Mouse (Mus musculus) mouse trophoblast stem cell (cell line): ENCODE measurements around the gene Cd180.
"Not testable (repeated sequence)": the region's sequence is repeated elsewhere in the genome, so short reads cannot be mapped to it uniquely, and the experiment has no call there.

Experiments used
- in situ Hi-C, 2 experiments: fragments of 300-500 bp; cut with MseI, MboI; formaldehyde crosslinking; loops; 2 replicates in 1 of 2; 3 replicates in 1 of 2; pipeline ENCODE4 v1.15.1; 2025

Cd180 gene

DNA sequence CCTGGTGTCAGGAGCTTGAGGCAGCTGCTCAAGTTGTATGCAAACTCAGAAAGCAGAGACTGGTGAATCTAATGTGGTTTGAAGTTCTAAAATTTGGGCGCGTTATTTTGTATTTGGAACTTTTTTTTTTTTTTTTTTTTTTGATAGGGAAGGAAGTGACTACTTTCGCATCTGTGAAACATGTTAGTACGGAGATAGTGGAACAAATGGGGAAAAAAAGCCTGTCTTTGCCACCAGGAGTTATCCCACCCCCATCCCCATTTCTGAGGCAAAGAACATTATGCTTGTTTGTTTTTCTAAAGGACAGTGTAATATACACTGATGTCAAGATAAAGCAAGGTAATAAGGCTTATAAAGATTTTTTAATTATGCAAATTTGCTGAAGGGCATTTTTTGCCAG is 15.8 kb upstream of the Cd180 start:
- in situ Hi-C loops, result loop anchor here in 1 of 2 experiments (5.0 kb wide), 1 partner anchor 70 kb away; no protein-coding TSS in a partner anchor

DNA sequence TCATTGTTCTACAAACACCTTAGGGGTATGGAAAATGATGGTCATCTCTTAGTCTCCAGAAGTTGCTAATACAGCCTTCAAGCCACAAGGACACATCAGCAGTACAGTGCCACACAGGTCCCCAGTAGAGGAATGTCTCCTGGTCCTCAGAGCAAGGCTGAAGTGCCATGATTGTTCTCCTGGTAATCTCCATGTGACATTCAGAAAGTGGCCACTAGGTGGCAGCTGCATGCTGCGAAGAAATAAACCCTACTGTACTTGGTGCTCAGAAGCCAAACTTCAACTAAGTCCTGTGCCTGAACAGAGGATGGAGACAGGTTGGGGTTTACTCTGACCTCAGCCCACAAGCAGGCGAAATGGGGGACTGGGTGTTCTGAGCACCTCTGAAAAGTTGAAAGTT is 14.9 kb upstream of the Cd180 start:
- in situ Hi-C loops, result loop anchor here in 1 of 2 experiments (5.0 kb wide), 1 partner anchor 69 kb away; no protein-coding TSS in a partner anchor

DNA sequence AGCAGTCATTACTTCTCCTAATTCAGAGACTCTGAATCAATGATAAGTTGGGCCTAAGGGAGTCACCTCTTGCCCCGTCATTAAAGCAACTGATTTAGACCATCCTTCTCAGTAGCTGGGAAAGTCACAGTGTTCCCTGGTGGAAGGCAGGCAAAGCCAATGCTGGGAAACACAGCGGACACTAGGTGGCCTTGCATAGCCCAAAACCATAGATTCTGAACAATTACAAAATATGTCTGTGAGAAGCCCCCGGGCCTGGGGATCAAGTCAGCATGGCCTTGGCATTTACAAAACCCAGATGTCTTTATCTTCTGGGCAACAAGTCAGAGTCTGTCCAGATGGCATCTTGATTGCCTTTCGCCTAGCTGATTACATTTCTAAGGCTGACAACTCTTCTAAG is 8.5 kb upstream of the Cd180 start:
- in situ Hi-C loops, result no loop called here

DNA sequence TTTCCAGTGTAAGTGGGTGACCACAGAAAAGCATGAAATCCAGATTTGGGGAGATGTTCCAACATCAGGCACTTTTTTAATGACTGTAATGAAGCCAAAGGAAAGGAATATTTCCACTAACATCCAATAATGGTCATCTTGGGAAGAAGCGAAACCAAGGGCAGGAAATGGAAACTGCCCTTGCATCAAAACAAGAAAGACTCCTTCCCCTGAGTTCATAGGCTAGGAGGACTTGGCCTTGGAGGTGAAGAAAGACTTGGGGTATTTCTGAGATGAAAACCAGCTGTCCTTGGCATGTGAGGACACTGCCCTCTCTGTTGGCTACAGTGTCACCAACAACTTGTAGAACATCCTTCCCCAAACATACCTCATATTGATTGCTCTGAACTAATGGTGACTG is 5.2 kb upstream of the Cd180 start:
- in situ Hi-C loops, result no loop called here

DNA sequence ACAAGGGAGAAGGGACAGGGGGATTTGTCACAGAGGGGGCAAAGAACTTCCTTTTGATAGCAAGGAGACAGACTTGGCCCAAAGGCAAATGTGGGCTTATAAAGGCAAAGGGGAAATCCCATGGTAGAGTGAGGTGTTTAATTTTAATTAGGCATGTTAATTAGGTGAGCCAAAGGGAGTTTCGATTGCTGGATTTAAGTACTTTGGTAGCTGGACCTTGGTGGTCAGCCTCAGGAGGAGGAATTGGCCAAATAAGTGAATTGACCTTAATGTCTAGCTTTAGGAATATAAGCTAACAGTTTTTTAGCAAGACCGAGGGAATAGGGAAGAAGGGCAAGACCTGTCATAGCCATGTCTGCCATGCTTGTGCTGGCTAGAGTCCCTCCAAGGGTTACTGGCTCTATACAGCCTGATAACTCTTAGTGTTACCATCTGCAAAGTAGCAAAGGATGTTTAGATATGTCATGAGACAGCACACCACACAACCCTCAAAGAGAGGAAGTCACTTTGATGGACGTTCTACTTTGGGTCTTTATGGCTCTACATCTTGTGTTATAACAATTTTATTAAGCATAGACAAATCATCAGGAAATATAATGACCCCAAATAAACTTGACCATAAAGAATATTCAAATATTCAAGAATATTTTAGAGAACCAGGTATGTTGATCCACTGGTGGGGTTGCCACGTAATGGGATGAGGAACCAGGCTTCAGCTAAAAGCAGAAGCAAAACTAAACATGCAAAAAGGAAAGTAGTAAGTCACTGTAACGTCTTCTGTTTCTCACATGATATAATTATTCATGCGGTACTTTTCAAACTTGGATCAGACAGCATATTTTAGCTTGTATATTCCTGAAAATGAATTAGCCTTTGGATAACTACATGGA is 3.9 kb upstream of the Cd180 start:
- in situ Hi-C loops, result no loop called here

DNA sequence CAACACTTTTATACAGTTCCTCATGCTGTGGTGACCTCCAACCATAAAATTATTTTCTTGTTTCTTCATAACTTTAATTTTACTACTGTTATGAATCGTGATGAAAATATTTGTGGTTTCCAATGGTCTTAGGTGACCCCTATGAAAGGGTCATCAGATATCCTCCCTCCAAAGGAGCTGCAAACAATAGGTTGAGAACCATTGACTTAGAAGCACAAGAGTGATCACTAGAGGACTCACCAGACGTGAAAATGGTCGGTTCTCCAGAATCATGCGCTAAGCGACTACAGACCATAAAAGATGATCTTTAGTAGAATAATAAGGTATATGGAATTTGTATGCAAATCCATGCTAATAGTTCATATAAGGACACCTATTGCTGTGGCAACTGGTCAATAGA is 3.2 kb upstream of the Cd180 start:
- in situ Hi-C loops, result no loop called here

DNA sequence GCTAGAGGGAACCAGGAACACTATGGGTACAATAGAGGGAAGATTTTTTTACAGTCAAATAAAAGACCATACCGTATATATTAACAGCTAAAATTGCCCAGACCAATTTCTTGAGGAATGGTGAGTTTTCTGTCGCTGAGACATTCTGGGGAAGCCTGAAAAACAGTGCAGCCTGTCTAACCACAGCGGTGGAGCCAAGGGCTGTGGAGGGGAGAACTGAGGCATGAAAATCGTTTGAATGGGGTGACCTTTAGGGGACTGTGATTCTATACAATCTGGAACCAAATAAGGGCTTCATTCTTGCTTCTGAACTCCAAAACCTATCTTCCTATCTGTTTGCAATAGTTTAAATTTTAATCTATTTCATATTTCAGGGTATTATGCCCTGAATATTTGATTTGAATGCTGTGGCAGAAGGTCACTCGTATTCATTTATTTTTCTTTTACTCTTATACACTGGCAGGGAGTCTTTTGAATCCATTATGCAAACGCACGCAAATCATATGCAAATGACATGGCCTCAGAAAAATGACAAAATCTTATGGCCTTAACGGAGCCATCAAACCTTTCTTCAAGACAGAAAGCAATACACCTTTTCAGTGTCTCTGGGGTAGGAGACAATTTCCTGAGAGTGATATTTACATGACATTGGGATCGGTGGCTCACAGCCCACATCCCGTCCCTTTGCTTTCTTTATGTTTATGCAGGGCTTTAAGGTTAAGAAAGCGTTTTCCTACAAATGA is 1.8 kb upstream of the Cd180 start:
- in situ Hi-C loops, result no loop called here

DNA sequence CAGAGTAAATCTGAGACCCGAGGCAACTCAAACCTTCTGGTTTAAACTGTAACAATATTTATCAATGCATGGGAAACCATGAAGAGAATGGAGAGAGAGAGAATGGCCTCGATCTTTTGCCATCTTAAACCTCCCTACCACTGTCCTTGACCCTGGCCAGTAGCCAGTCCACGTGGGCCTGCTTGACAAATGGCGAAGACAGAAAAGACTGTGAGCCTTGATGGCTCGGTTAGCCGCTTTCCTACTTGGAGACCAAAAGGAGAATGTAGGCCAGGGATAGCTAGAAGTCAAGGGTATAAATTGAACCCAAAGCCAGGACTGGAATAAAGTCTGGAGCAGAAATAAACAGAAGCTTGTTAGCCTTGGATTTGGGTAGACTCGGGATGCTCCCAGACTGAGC is 796 bp downstream of the Cd180 start:
- in situ Hi-C loops, result no loop called here

DNA sequence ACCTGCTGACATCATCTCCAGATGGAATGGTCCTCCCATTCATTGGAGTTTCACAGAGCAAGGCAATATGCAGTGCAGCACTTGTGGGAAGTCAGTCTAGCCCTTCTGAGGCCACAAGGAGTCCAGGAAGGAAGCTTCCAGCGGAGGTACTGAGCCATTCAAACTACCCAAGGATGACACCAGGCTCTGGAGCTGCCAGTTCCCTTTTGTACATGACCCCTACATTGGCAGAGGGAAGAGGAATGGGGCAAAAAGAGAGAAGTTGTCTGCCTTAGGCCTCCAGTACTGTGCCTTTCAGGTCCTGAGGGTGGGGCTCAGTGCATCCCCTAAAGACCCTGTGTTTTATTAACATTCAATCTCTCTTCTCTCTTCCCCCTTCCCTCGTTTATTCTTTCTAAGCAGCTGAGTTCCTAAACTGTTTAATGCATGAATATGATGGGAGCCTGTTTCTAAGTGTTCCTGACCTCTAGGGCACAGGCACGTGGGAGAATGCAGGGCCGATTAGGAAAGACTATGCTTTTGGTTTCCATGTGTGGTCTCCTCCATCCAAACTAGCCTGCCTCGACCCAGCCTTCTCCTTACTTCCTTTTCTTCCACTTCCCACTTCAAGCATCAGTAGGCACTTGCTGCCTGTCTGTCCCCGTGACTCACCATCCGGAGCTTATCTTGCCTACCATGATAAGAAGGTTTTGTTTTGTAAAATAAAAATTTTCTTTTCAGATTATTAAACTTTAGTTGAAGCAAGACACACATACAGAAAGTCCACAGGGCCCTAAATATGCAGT is 2.0 kb downstream of the Cd180 start:
- in situ Hi-C loops, result no loop called here

DNA sequence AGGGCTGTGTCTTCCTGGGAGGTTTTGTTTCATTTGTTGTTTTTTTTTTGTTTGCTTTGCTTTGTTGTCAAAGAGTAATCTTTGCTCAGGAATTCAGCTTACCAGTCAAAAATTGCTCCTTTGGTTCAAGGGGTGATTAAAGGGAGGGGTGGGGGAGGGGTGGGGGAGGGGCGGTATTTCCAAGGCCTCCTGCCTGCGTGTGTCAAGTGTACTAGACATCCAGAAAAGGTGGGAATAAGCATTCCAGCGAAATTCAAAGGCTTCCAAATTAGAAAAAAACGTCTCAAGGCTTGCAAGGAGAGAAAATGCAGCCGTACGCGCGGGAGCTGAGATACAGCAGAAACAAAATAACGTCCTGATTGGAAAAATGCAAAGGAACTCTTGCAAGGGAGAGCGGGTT is 5.0 kb downstream of the Cd180 start:
- in situ Hi-C loops, result no loop called here

DNA sequence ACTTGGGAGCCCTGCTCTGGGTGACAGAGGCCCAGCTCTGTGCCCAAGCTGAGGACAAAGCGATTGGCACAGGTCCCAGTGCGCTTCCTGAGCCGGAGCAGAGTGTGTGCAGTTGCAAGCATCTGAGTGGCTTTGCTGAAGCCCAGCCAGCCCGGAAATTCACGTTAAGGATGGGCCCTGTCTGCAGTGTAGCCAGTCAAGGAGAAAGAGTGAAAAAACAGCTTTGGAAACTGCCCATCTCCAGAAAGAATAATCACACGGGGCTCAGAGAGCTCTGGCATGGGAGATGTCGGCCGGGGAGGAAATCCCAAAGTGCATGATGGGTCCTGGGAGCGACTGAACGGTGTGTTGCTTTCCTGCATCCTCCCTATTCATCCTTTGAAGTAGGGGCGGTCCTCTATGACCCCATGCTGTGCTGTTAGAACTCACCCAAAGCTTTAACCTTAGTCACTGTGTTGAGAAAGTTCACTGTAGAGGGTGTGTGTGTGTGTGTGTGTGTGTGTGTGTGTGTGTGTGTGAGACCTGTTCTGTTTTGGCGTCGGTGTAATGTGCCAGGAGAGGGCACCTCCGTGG is 5.5 kb downstream of the Cd180 start:
- in situ Hi-C loops, result no loop called here

DNA sequence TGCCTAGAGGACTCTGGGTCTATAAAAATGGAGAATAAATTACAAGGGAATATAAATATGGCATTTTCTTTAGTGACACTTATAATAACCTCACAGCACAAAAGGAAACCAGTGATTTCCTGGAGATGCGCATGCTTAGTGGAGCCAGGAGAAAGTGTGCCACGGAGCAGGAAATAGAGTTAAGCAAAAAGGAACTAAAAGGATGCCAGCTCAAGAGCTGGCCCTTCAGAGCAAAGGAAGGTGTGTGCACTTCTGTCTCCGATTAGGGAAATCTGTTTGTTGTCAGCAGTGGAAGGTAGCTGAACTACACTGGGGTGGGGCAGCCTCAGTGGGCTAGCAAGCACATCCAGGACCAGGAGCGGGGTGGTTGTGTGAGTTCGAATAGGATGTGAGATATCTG is 6.8 kb downstream of the Cd180 start:
- in situ Hi-C loops, result no loop called here

DNA sequence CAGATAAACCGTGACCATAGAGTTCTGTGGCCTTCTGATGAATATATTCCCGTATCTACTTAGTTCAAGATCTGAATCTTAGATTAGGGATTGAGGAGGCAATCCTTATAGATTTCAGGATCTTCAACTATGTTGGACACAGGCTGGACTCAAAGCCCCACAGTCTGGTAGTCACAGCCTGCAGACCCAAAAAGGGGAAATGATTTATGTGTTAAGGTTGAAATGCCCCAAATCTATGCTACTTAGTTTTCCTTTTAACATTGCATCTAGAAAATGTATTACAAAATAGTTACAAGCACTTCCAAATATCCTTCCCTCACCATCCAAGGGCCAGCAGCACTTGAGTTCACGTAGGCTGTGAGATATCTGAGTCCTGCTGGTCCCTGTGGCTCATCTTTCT is 7.4 kb downstream of the Cd180 start:
- in situ Hi-C loops, result no loop called here

DNA sequence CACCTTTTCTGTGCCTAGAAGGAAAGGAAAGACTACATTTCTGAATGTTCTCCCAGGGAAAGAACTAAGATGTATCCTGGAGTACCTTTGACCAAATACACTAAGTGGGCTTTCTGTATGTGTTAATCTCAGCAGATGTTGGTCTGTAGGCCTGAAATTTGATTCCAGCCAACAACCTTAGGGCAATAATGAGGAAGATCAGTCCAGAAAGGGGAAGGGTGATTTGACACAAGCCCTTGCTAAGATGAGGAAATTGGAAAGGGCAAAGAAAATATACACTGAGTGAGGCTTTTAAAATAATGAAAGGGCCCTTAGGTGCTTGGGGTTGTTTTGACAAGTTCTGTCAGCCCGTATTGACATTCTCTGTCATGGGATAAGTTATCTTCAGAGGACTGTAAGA is 23.6 kb downstream of the Cd180 start:
- in situ Hi-C loops, result no loop called here

DNA sequence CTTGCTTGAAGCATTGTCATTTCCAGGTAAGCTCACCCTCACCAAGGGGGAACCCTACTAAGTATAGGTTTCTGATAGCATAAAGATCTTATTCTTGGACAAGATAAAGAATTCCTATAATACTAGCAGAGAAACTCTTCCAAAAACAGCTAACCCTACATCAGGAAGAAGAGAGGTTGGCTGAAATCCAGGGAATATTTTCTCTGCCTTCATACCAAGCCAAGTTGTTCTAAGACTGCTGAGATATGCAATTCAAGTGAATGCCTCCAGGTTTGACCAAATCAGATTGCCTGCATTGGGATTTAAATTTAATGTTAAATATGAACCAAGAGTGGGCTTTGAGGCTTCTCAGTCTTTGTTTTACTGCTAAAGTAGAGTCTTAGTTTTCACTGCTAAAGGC is 32.1 kb downstream of the Cd180 start:
- in situ Hi-C loops, result no loop called here

DNA sequence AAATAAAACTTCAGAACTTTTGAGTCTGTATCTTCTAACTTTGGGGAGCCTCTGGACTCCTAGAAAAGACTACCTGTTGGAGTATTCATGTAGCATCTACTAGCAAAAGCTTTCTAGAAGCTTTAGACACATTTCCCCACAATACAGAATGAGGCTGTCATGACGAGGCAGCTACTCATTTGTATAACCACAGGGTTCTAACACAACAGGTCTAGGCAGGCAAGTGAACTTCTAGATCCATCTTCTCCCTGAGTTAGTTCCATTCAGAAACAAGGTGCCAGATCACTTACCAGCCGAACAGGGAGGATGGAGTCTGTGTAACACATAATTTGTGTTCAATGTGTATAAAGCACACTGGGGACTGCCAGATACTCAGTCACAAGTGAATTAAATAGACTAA is 32.5 kb downstream of the Cd180 start:
- in situ Hi-C loops, result no loop called here

DNA sequence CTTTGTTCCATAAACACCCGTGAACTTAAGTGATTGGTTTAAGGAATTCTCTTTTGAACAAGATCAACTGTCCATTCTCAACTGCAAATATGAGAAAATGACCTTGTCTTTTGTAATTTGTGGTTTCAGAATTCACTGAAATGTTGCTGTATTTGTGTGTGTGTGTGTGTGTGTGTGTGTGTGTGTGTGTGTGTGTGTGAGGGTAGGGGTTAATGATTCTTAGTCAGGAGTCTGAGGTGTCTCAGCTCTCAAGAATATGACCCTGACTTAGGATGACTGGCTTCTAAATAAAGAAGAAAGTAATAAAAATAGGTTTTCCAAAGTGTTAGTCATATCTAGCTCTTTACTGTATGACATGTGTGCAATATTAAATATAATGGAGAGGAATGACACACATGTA is 33.5 kb downstream of the Cd180 start:
- in situ Hi-C loops, result no loop called here

DNA sequence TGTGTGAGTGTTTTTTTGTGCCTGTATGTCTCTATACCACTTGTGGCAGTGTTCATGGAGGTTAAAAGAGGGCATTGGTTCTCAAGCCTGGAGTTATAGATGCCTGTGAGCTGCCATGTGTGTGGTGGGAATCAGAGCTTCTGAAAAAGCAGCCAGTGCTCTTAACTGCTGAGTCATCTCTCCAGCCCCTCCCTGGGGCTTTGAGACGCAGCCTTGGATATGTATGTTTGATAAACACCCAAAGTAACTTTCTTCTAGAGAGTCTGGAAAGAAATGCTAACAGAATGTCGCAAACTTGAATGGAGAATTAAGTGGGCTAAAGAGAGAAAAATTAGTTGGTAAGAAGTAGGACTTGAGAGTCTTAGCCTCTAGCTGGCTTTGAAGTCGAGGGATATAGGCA is 34.7 kb downstream of the Cd180 start:
- in situ Hi-C loops, result no loop called here

DNA sequence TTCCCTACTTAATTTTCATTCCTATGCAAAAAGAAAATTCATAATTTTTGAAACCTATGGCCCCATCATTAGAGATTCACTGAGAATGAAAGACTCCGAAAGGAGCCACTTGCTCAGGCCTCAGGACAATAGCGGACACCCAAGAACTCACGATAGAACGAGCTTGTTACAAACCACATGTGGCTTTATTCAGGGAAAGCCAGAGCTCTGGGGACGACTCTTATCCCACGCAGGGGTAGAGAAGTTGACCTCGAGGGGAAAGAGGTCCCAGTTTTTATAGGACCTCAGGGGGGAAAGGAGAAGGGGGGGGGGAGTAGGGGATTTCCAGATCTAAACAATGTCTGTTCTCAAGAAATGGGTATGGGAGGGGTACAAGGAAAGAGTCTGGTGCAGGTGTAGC is 35.6 kb downstream of the Cd180 start:
- in situ Hi-C loops, result not testable (repeated sequence)

DNA sequence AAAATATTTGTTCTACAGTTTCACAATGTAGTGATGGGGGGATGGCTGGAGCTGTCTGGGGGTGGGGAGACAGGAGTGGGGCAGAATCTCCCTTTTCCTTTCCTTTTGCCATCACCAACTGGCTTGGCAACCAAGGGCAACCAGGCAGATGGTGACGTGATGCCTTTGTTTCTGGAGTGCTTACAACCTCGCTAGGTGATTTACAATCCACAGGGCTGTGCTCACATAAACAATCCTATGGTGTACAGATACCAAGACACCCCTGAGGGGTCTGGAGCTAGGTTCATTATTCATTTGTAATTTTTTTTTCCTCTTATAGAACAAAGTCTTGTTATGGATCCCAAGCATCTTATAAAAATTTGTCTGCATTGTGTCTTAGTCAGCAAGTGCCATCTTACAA is 39.7 kb downstream of the Cd180 start:
- in situ Hi-C loops, result no loop called here

DNA sequence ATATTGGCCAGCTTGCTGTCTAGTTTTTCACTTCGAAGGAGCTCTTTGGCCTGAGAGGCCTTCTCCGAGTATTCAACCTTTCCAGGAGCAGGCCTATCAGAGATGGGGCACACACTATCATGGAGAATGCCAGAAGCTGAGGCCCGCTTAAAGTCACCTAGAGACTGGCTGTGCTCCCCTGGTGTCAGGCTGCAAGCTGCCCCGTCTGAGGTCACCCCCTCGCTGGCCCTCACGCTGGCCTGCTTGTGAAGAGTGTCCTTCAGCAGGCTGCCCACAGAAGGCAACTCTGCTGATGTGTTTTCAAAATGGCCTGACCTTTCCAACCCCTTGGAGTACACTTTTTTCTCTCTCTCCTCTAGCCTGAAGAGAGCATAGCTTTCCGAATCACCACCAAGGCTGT is 44.5 kb downstream of the Cd180 start:
- in situ Hi-C loops, result no loop called here
